Mouse (Mus musculus) liver, adult 2 months (tissue): ENCODE data around the gene Bbip1. TPM values are rescaled to one million over a fixed set of nuclear protein-coding genes. Genes with fewer than 3 reads are reported as not detected.

Experiments
- DNase-seq: peaks from one replicate; pipeline ENCODE4 v3.0.0-alpha.2; 2011; ENCODE audit warnings: low read depth, low spot score; ENCODE audit errors: extremely low read depth
- H3K27ac ChIP-seq: fragments of 200-500 bp; replicated peaks from 2 replicates; pipeline ENCODE4 v1.5.1; 2012; ENCODE audit warnings: low read depth, mild to moderate bottlenecking, control low read depth, inconsistent platforms, low read length; ENCODE audit not compliant: insufficient read depth
- H3K27me3 ChIP-seq: fragments of 200-500 bp; 2 replicates; pipeline ENCODE4 v1.6.1; 2012; ENCODE audit warnings: mild to moderate bottlenecking, moderate library complexity, low read length, inconsistent platforms; ENCODE audit not compliant: control insufficient read depth, insufficient read depth
- H3K36me3 ChIP-seq: fragments of 200-500 bp; 2 replicates; pipeline ENCODE4 v1.6.1; 2012; ENCODE audit warnings: low read length, inconsistent platforms; ENCODE audit not compliant: control insufficient read depth, insufficient read depth
- H3K4me1 ChIP-seq: fragments of 200-500 bp; 2 replicates; pipeline ENCODE4 v1.6.1; 2011; ENCODE audit warnings: low read length; ENCODE audit not compliant: control insufficient read depth, insufficient read depth
- H3K4me3 ChIP-seq: fragments of 200-500 bp; 2 replicates; pipeline ENCODE4 v1.5.1; 2011; ENCODE audit warnings: low read depth, mild to moderate bottlenecking, control low read depth, low read length, moderate library complexity; ENCODE audit not compliant: insufficient read depth
- H3K79me2 ChIP-seq: fragments of 200-500 bp; 2 replicates; pipeline ENCODE4 v1.6.1; 2012; ENCODE audit warnings: inconsistent platforms, mild to moderate bottlenecking, low read length, moderate library complexity; ENCODE audit not compliant: control insufficient read depth, insufficient read depth
- H3K9ac ChIP-seq: fragments of 200-500 bp; 2 replicates; pipeline ENCODE4 v1.6.1; 2012; ENCODE audit warnings: low read depth, mild to moderate bottlenecking, control low read depth, inconsistent platforms, low read length
- CTCF ChIP-seq: fragments of 200-500 bp; IDR thresholded peaks from 2 replicates; pipeline ENCODE4 v1.5.1; 2011; ENCODE audit warnings: low read depth, low read length, control low read depth
- POLR2A ChIP-seq: fragments of 200-500 bp; IDR thresholded peaks from 2 replicates; pipeline ENCODE4 v1.6.1; 2011; ENCODE audit warnings: low read length, control low read depth; ENCODE audit not compliant: insufficient read depth; ENCODE audit errors: extremely low read depth
- WGBS: fragments of 180-500 bp; shearing (Covaris S2); methylation state at CpG from one replicate; pipeline ENCODE4 v1.1.7; 2018; 5-methylcytosine and 5-hydroxymethylcytosine counted together
- polyA plus RNA-seq: library from polyadenylated mRNA; depleted of rRNA; stranded (reverse); fragments of >200 nt; gene quantifications from 2 replicates; pipeline ENCODE4 v1.2.3, GENCODE M21; 2012; rRNA removed
- total RNA-seq: library from RNA; depleted of rRNA; stranded (reverse); fragments of >200 nt; gene quantifications from 2 replicates; pipeline ENCODE4 v1.2.3, GENCODE M21; 2014; rRNA removed

Bbip1 gene
- total and polyA plus RNA-seq, 2 experiments, result 3.0 to 19.7 TPM

DNA sequence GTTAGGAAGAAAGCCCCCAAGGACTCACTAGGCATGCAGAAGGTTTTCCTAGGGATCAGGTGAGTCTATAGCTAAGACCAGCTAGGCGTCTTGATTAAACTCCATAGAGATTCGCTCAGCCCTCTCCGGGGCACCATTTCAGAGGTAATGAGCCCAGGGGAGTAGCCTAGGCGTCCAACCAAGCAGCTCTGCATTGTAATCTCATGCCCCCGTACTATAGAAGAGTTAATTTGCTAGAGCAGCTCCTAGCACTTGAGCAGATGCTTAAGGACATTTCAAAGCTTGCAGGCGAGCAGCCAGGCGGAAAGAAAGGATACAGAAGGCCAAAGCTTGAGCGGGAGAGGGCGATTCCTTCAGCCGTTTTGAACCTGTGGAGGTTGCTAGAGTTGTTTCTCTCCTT is 59.0 kb downstream of the Bbip1 start:
- no peak overlapping the region for H3K4me3 ChIP-seq
- H3K36me3 ChIP-seq, result no peaks in the 10 kb centered on the region
- peaks cover 21% of the 10 kb centered on the region for H3K4me1 ChIP-seq
- H3K27me3 ChIP-seq, result no peaks in the 10 kb centered on the region
- H3K27ac ChIP-seq, result no peak overlapping the region
- 94% methylated on average over 10 of the region's 10 CpGs for WGBS
- no peak overlapping the region for H3K9ac ChIP-seq
- DNase-seq, result no peak
- TF ChIP-seq CTCF, result no peak
- no peak for TF ChIP-seq POLR2A
- H3K79me2 ChIP-seq, result no peaks in the 10 kb centered on the region

DNA sequence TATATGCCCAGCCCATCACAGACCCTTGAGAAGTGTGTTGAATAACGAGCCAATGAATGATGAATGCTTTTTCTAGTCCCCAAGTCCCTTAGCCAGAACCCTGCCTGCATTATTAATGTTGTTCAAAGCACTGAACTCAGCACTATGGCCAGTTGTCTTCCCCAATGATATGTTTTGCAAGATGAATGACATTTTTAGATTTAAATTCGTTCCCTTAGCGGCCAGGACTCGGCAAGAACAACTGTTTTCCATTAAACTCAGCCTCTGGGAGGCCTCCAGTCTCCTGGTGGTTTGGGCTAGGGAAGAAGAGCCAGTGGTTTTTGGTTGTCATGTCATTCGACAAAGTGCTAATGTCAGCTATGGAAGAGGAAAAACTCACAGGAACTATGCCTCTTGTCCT is 62.6 kb downstream of the Bbip1 start:
- TF ChIP-seq CTCF, result no peak
- TF ChIP-seq POLR2A, result no peak
- H3K79me2 ChIP-seq, result no peaks in the 10 kb centered on the region
- H3K27ac ChIP-seq, result no peak overlapping the region
- H3K4me3 ChIP-seq, result no peak overlapping the region
- DNase-seq, result no peak
- no peak overlapping the region for H3K9ac ChIP-seq
- 78% methylated on average over 5 of the region's 5 CpGs for WGBS
- H3K36me3 ChIP-seq, result no peaks in the 10 kb centered on the region
- no peaks in the 10 kb centered on the region for H3K27me3 ChIP-seq
- 0 out of 2 replicates have a peak, but pooled peaks cover 3% of the 10 kb centered on the region for H3K4me1 ChIP-seq

DNA sequence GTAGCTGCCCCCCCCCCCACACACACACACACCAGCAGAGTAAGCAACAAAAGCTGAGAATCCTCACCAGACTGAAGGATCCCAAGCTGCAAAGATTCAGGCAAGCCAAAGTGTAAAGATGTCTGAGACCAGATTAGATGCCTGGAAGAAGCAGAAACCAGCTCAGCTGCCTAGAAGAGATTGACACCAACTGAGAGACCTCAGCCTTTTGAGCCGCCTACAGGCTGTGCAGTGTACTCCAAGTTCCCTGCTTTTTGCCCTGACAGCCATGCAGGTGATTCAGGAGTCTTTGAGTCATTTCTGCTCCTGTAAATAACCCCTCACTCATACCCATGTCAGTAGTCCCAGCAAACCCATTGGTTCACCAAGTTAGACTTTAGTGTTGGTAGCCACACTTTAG is 64.0 kb downstream of the Bbip1 start:
- Histone ChIP-seq H3K36me3 (no peaks in the 10 kb centered on the region), H3K4me3 (no peak overlapping the region), H3K9ac (no peak overlapping the region), H3K27me3 (no peaks in the 10 kb centered on the region), H3K4me1 (no peaks in the 10 kb centered on the region), H3K79me2 (no peaks in the 10 kb centered on the region), H3K27ac (no peak overlapping the region)
- TF ChIP-seq CTCF (no peak), POLR2A (no peak)
- no peak for DNase-seq
- WGBS, result 84% methylated on average over 1 of the region's 1 CpGs

Other genes with a start within 250 kb of the Bbip1 start
- gene Pdcd4, start 52.4 kb downstream of the Bbip1 start, total RNA-seq, result 89.5 and 92.5 TPM in 2 replicates
- 16.4 and 17.8 TPM in 2 replicates for gene Pdcd4, start 52.4 kb downstream of the Bbip1 start, polyA plus RNA-seq
- gene Shoc2, start 321 bp downstream of the Bbip1 start, total RNA-seq, result 21.8 and 24.1 TPM in 2 replicates
- 8.5 and 9.7 TPM in 2 replicates for gene Shoc2, start 321 bp downstream of the Bbip1 start, polyA plus RNA-seq
- gene Adra2a, start 99.5 kb upstream of the Bbip1 start, total RNA-seq, result not detected in 2 replicates
- gene Adra2a, start 99.5 kb upstream of the Bbip1 start, polyA plus RNA-seq, result 0.07 TPM in 1 of 2 replicates, not detected in the other